Mouse (Mus musculus) neural tube, embryonic 11.5 days (tissue): ENCODE measurements around the gene Wdr64. TPM values are rescaled to one million over a fixed set of nuclear protein-coding genes. Genes with fewer than 3 reads are reported as not detected.

Experiments used
- ATAC-seq: fragments of 200-750 bp; cut with Nextera tagmentation; 2 replicates; pipeline ENCODE4 v1.8.0; 2017; ENCODE audit warnings: moderate number of reproducible peaks, mild to moderate bottlenecking, moderate TSS enrichment, moderate library complexity; ENCODE audit not compliant: insufficient read depth, low FRiP score, low TSS enrichment
- DNase-seq: peaks from one replicate; pipeline ENCODE4 v3.0.0-alpha.2; 2015; ENCODE audit warnings: low spot score
- H3K27ac ChIP-seq: fragments of 300-500 bp; sonication (generic); 2 replicates; pipeline ENCODE4 v1.5.1; 2014; ENCODE audit warnings: low read depth, mild to moderate bottlenecking, low read length
- H3K27me3 ChIP-seq: fragments of 300-500 bp; sonication (generic); 2 replicates; pipeline ENCODE4 v1.6.1; 2014; ENCODE audit warnings: mild to moderate bottlenecking, low read length, mixed read lengths; ENCODE audit not compliant: control insufficient read depth, insufficient read depth
- H3K36me3 ChIP-seq: fragments of 300-500 bp; sonication (generic); 2 replicates; pipeline ENCODE4 v1.6.1; 2014; ENCODE audit warnings: mild to moderate bottlenecking, low read length, moderate library complexity, mixed read lengths; ENCODE audit not compliant: control insufficient read depth, insufficient read depth
- H3K4me1 ChIP-seq: fragments of 300-500 bp; sonication (generic); 2 replicates; pipeline ENCODE4 v1.6.1; 2014; ENCODE audit warnings: low read length, mixed read lengths; ENCODE audit not compliant: control insufficient read depth, insufficient read depth
- H3K4me2 ChIP-seq: fragments of 300-500 bp; sonication (generic); 2 replicates; pipeline ENCODE4 v1.6.1; 2014; ENCODE audit warnings: low read depth, mild to moderate bottlenecking, moderate library complexity
- H3K4me3 ChIP-seq: fragments of 300-500 bp; sonication (generic); 2 replicates; pipeline ENCODE4 v1.5.1; 2014; ENCODE audit warnings: low read depth, low read length
- H3K9ac ChIP-seq: fragments of 300-500 bp; sonication (generic); 2 replicates; pipeline ENCODE4 v1.6.1; 2014; ENCODE audit warnings: mild to moderate bottlenecking, low read length
- H3K9me3 ChIP-seq: fragments of 300-500 bp; sonication (generic); 2 replicates; pipeline ENCODE4 v1.6.1; 2016; ENCODE audit warnings: low read length; ENCODE audit not compliant: control insufficient read depth
- WGBS: fragments of 180-500 bp; shearing (Covaris S2); extraction: QIAGEN DNeasy Blood & Tissue Kit; methylation state at CpG from one replicate; pipeline ENCODE4 v1.1.7; 2014; 5-methylcytosine and 5-hydroxymethylcytosine counted together
- polyA plus RNA-seq: library from polyadenylated mRNA; unstranded; fragments of >200 nt; fragmentation: Nextera tagmentation; extraction: Ambion mirVana; gene quantifications from 2 replicates; pipeline ENCODE4 v1.2.1, GENCODE M21; 2014

The Wdr64 gene
- polyA plus RNA-seq, 1 experiment from 2014 or later, result not detected

DNA sequence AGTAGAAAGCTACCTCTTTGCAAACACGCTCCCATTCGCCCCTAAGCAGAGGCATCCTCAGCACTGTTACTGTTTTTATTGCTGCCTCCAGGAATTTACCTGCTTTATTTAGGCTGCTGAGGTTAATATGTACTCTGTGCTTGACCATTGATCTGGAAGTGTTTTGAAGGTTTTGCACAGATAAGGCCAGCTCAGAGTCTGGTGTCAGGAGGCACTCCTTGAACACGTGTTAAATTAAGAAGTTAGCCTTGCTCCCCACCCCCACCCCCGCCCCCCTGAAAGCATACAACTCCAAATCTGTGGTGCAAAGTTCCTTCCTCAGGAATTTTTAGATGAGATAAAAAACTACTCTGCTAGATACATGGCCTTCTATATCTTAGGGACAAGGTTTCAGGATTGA, 2.8 kb downstream of the Wdr64 start:
- H3K9me3 ChIP-seq, result no peaks in the 10 kb centered on the region
- H3K4me1 ChIP-seq, result no peaks in the 10 kb centered on the region
- no peaks in the 10 kb centered on the region for H3K36me3 ChIP-seq
- H3K4me3 ChIP-seq, result no peak overlapping the region
- ATAC-seq (no peak), DNase-seq (no peak)
- no peak overlapping the region for H3K4me2 ChIP-seq
- WGBS, result 82% methylated on average over 4 of the region's 4 CpGs
- H3K27ac ChIP-seq, result no peak overlapping the region
- H3K9ac ChIP-seq, result no peak overlapping the region
- no peaks in the 10 kb centered on the region for H3K27me3 ChIP-seq

DNA sequence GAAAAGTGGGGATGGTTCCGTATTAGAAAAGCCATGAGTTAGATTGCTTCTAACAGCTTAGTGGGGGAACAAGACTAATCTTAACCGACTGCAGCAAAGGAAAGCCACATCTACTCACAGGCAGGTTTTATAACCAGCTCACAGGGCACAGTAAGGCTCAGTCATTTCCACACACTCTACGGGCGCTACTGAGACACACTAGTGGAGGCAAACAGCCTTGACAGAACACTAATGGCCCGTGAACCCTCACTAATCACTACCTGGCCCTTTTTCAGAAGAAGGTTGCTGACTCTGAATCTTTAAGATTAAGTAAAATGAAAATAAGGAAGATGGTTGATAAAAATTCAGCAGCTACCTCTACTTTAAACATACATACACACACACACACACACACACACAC, 9.2 kb downstream of the Wdr64 start:
- H3K4me3 ChIP-seq, result no peak overlapping the region
- no peak for DNase-seq
- H3K36me3 ChIP-seq, result no peaks in the 10 kb centered on the region
- H3K4me2 ChIP-seq, result no peak overlapping the region
- H3K27ac ChIP-seq, result no peak overlapping the region
- no peaks in the 10 kb centered on the region for H3K27me3 ChIP-seq
- no peaks in the 10 kb centered on the region for H3K9me3 ChIP-seq
- 72% methylated on average over 5 of the region's 5 CpGs for WGBS
- H3K9ac ChIP-seq, result no peak overlapping the region
- ATAC-seq, result no peak
- no peaks in the 10 kb centered on the region for H3K4me1 ChIP-seq

DNA sequence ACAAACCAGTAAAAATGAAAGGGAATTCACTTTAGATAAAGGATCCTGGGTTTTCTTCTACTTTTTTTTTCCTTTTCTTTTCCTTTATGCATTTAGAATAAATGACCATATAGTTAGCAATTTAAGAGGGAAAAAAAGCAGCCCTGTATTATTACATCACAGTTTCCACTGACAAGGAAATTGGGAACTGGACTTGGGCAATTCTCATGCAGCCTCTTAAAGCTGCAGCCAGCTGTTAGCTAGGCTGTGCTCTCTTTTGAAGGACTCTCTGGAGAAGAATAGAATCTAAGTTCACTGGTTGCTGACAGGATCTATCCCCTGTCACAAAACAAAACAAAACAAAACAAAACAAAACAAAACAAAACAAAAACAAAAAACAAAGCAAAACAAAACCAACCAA, 9.6 kb downstream of the Wdr64 start:
- Histone ChIP-seq H3K9ac (no peak overlapping the region), H3K9me3 (no peaks in the 10 kb centered on the region), H3K27ac (no peak overlapping the region), H3K36me3 (no peaks in the 10 kb centered on the region), H3K4me1 (no peaks in the 10 kb centered on the region), H3K27me3 (no peaks in the 10 kb centered on the region), H3K4me2 (no peak overlapping the region), H3K4me3 (no peak overlapping the region)
- ATAC-seq (no peak), DNase-seq (no peak)

DNA sequence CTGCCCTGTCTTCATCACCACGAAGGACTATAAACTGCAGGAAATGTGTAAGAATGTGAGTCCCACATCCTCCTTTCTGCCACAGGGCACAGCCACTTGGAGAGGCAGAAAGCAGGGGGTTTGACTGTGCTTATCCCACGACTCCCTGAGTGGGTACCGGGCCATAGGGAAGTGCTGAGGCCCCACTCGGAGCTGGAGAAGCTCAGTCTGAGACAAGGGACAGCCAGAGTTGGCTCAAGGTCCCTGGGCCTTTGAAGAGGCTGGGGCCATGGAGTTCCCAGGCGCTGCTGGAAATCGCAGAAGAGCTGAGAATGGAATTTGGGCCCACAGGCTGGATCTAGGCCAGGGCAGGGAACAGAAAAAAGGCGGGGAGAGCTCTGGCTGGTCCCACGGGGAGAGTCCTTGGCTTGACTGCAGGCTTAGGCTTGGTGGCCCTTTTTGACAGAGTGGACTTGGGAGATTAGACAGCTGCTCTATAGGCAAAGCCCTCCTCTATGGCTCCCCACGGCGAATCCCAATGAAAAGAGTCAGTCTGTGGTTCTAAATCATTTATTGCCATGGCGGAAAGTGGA, 14.0 kb downstream of the Wdr64 start:
- Histone ChIP-seq H3K4me1 (no peaks in the 10 kb centered on the region), H3K4me2 (no peak overlapping the region), H3K9ac (no peak overlapping the region), H3K27me3 (no peaks in the 10 kb centered on the region), H3K4me3 (no peak overlapping the region), H3K27ac (no peak overlapping the region), H3K9me3 (no peaks in the 10 kb centered on the region), H3K36me3 (no peaks in the 10 kb centered on the region)
- ATAC-seq (no peak), DNase-seq (no peak)
- 89% methylated on average over 11 of the region's 11 CpGs for WGBS

DNA sequence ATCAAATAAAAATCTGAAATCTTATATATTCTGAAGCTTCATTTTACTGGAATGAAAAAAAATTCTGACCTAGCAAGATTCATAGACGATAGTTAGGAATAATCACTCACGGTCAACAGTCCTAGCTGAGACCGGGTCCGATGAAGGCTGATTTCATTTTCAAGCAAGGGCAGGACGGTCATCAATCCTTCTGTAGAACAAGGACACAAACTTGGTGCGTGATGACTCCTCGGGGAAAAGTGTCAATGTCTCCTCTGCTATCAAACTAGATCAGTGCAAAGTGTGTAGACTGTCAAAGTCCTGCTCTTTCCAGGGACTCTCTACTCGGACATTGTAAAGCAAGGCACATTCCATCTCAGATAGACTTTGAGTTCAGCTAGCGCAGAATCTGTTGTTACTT, 18.4 kb downstream of the Wdr64 start:
- no peaks in the 10 kb centered on the region for H3K27me3 ChIP-seq
- H3K4me1 ChIP-seq, result no peaks in the 10 kb centered on the region
- H3K27ac ChIP-seq, result no peak overlapping the region
- no peaks in the 10 kb centered on the region for H3K36me3 ChIP-seq
- ATAC-seq, result no peak
- no peak overlapping the region for H3K4me3 ChIP-seq
- WGBS, result 90% methylated on average over 9 of the region's 9 CpGs
- H3K4me2 ChIP-seq, result no peak overlapping the region
- no peaks in the 10 kb centered on the region for H3K9me3 ChIP-seq
- no peak overlapping the region for H3K9ac ChIP-seq
- DNase-seq, result no peak

DNA sequence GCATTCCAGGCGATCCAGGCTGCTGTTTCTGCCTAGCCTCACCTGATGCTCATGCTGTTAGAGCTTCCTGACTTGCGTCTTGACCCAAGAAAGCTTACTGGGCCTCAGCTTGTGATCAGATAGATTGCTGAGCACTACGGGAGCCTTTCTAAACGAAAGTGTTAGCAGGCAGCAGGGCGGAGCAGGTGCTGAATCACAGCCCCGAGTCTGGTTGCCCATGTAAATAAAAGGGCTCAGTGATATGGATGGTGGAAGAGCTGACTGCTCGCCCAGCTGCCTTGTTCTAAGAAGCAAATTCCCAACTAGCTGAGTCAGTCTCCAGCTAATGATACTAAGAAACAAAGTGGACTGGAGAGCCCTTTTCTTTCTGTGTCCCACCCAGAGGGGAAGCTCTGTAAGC, 27.4 kb downstream of the Wdr64 start:
- Histone ChIP-seq H3K4me2 (no peak overlapping the region), H3K9ac (no peak overlapping the region), H3K36me3 (no peaks in the 10 kb centered on the region), H3K9me3 (no peaks in the 10 kb centered on the region), H3K27me3 (no peaks in the 10 kb centered on the region), H3K4me1 (no peaks in the 10 kb centered on the region), H3K4me3 (no peak overlapping the region), H3K27ac (no peak overlapping the region)
- WGBS, result 56% methylated on average over 7 of the region's 7 CpGs
- ATAC-seq (no peak), DNase-seq (no peak)

DNA sequence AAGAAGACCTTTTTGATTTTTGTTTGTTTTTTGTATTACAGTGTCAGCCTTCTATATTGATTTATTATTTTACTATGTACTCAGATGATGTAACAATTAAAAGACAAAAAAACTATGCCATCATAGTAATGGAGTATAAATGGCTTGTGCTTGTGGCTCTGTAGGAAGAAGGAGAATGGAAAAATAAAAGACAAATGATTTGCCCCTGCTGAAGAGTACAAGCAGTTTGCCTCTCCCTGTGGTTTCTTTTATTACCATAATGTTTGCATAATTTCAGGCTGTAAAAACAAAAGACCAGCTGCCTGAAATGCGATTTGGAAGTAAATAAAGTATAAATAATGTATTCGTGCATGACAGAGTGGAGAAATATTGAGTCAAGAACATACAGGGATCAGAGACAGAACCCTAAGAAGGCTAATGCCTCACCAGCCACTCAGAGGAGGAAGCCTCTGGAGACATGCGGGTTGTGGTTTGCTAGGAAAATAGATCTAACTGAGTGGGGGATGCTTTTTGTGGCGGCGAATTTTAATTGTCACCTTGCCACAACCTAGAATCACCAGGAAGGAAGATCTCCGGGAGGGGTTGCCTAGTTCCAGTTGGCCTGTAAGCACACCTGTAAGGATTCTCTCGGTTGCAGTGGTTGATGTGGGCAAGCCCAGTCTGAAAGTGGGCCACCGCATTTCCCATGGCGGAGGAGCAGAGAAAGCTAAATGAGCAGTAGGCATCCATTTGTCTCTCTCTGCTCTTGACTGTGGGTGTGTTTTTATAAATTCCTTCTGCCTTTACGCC, 56.4 kb downstream of the Wdr64 start:
- WGBS, result 83% methylated on average over 10 of the region's 10 CpGs
- no peaks in the 10 kb centered on the region for H3K36me3 ChIP-seq
- H3K9me3 ChIP-seq, result no peaks in the 10 kb centered on the region
- no peak overlapping the region for H3K4me3 ChIP-seq
- H3K27ac ChIP-seq, result no peak overlapping the region
- no peak overlapping the region for H3K4me2 ChIP-seq
- no peak for ATAC-seq
- H3K27me3 ChIP-seq, result no peaks in the 10 kb centered on the region
- no peak overlapping the region for H3K9ac ChIP-seq
- no peak for DNase-seq
- H3K4me1 ChIP-seq, result no peaks in the 10 kb centered on the region

DNA sequence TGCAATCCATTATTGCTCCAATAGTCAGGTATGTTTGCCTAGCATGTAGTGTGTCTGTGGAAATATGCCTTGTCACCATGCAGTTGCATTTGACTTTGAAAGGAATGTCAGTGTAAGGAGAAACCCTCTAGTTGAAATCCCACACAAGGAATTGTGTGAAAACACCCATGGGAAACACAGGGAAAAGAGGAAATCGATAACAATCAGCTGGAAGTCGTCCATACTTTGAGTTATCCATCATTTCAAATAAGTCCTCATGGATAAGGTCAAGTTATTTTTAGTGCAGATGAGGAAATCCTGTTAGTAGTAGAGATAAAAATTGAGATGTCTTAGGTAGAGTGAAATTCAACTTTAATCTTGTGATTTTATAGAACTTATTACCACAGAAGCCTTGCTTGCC, 96.3 kb downstream of the Wdr64 start:
- Histone ChIP-seq H3K9ac (no peak overlapping the region), H3K36me3 (no peaks in the 10 kb centered on the region), H3K27me3 (no peaks in the 10 kb centered on the region), H3K4me1 (no peaks in the 10 kb centered on the region), H3K4me3 (no peak overlapping the region), H3K27ac (no peak overlapping the region), H3K9me3 (no peaks in the 10 kb centered on the region), H3K4me2 (no peak overlapping the region)
- WGBS, result 83% methylated on average over 2 of the region's 2 CpGs
- no peak for ATAC-seq
- no peak for DNase-seq

DNA sequence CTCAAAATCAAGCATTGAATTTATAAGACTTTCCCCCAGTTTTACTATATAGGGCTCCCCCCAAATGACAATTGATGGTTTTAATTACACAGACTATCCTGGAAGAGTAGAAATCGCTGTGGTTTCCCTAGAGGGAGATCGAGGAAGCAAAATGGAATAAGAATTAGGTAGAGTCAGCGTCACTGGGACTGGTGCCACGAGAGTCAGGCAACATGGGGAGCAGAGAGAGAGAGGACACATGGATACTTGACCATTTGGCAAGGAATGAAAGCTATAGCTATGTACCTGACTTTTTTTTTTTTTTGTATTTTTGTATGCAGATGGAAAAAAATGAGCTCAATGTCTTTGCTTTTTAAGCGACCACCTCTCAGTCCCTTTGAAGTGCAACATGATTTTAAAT, 110.0 kb downstream of the Wdr64 start:
- H3K4me1 ChIP-seq, result no peaks in the 10 kb centered on the region
- no peaks in the 10 kb centered on the region for H3K9me3 ChIP-seq
- ATAC-seq, result no peak
- no peak for DNase-seq
- H3K27me3 ChIP-seq, result no peaks in the 10 kb centered on the region
- no peak overlapping the region for H3K4me3 ChIP-seq
- no peak overlapping the region for H3K9ac ChIP-seq
- H3K4me2 ChIP-seq, result no peak overlapping the region
- H3K36me3 ChIP-seq, result no peaks in the 10 kb centered on the region
- no peak overlapping the region for H3K27ac ChIP-seq
- WGBS, result 78% methylated on average over 5 of the region's 5 CpGs
